Mouse (Mus musculus) brain, embryonic 14.5 days (tissue): ENCODE results near the gene Psg16. TPM values are rescaled to one million over a fixed set of nuclear protein-coding genes. Genes with fewer than 3 reads are reported as not detected.
"Not testable (repeated sequence)": the region's sequence is repeated elsewhere in the genome, so short reads cannot be mapped to it uniquely, and the experiment has no call there.

ENCODE experiments used
- DNase-seq: peaks from one replicate; pipeline ENCODE4 v3.0.0-alpha.2; 2011; ENCODE audit warnings: low read depth
- CTCF ChIP-seq: fragments of 200-500 bp; IDR thresholded peaks from 2 replicates; pipeline ENCODE4 v1.5.1; 2012; ENCODE audit warnings: inconsistent platforms, mild to moderate bottlenecking, moderate library complexity, borderline replicate concordance; ENCODE audit not compliant: insufficient read depth, insufficient read length; ENCODE audit errors: extremely low read depth
- POLR2A ChIP-seq: fragments of 200-500 bp; IDR thresholded peaks from 2 replicates; pipeline ENCODE4 v1.6.1; 2012; ENCODE audit warnings: mild to moderate bottlenecking, inconsistent platforms, borderline replicate concordance; ENCODE audit not compliant: poor library complexity, insufficient read depth, insufficient read length, severe bottlenecking; ENCODE audit errors: extremely low read depth
- polyA plus RNA-seq: library from polyadenylated mRNA; depleted of rRNA; stranded (reverse); fragments of >200 nt; gene quantifications from 2 replicates; pipeline ENCODE4 v1.2.3, GENCODE M21; 2012

The Psg16 gene
- polyA plus RNA-seq, 1 experiment, result 2.7 TPM

DNA sequence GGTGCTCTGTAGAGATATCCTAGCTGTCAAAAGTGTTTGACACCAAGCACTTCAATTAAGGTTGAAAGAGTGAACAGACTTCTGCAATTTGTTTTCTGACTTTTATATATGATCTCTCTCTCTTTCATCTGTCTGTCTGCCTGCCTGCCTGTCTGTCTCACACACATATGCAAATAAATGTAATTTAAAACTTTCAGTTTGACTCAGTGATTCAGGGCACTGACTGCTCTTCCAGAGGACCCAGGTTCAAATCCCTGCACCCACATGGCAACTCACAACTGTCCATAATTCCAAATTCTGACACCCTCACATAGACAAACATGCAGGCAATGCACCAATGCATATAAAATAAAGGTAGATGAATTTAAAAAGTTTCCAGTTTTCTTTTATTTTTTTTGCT lies 6.8 kb upstream of the Psg16 start:
- no peak for TF ChIP-seq CTCF
- no peak for TF ChIP-seq POLR2A
- no peak for DNase-seq

DNA sequence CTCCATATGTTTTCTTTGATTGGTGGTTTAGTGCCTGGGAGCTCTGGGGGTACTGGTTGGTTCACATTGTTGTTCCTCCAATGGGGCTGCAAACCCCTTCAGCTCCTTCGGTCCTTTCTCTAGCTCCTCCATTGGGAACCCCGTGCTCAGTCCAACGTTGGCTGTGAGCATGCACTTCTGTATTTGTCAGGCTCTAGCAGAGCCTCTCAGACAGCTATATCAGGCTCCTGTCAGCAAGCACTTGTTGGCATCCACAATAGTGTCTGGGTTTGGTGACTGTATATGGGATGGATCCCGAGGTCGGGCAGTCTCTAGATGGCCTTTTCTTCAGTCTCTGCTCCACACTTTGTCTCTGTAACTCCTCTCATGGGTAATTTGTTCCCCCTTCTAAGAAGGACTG lies 6.2 kb upstream of the Psg16 start:
- not testable (repeated sequence) for DNase-seq

DNA sequence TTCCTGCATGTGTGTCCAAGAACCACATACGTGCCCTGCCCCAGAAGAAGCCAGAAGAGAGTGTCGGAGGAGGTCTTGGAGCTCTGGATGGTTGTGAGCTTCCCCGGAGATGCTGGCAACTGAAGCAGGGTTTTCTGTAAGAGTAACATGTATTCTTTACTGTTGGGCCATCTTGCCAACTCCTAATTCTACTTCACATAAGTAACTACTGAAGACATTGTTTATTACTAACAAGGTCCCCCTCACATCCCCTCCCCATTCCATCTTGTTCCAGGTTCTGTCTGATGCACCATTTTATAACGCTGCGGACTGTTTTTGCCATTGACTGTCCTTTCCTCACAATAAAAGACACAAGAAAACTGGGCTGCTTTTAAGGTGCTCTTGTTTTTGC lies 332 bp upstream of the Psg16 start:
- no peak for DNase-seq
- no peak for TF ChIP-seq CTCF
- TF ChIP-seq POLR2A, result no peak

DNA sequence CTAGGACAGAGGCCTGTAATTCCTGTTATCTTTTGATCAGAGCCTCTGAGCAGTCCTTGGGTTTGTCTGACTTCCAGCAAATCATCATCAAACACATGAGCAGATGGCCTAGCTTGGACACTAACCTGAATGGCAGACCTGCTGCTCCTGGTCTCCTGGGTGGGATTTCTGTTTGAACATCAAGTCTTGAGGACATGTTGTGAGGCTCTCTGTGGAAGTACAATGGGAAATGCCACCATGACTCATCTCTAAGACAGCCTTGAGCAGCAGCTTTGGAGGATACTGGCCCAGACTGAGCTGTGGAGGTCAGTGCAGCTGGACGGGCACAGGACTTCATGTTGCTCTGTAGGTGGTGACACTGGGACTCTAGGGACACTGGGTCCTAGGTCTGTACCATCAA lies 2.7 kb downstream of the Psg16 start:
- no peak for TF ChIP-seq CTCF
- TF ChIP-seq POLR2A, result no peak
- DNase-seq, result no peak

DNA sequence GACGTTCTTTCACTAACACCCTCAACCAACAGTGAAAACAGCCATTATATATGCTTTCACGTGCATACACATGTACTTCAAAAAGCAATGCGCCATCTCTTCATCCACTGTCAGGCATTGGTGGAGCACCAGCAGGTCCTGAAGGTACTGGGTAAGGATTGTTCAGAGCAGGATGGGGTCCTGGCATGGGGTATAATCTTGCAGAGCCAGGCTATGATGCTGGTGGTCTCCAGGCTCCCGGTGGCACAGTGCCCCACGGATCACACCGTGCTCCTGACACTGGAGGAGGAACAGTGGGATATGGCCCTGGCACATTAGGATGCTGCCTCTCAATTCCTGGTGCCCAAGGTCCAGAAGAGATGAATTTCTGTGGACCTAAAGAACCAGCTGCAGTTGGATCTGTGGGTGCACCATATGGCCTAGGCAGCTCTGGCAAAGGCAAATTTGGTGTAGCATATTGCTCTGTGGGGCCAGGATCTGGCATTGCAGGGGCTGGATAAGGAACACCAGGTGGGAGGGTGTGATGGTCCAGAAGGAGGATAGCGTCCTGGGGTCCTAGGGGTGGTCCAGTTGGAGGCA lies 4.3 kb downstream of the Psg16 start:
- DNase-seq, result no peak
- TF ChIP-seq CTCF (no peak), POLR2A (no peak)

DNA sequence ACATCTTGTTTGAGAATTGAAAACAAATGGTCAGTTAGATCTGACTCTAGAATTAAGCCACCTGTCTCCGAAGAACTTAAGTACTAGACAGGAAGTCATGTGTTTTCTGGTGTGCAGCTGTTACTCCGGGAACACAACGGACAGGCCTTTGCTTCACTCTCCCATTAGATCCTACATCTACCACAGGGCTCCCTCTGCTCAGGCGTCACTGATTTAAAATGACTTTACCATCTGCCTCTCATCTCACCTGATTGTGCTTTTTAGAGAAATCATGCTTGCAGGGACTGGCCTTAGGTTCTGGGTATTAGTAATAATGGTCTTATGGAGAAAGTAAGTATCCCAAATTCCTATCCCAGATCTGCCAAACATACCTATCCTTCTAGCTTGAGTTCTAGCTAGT lies 8.9 kb downstream of the Psg16 start:
- no peak for DNase-seq
- TF ChIP-seq POLR2A (no peak), CTCF (no peak)

DNA sequence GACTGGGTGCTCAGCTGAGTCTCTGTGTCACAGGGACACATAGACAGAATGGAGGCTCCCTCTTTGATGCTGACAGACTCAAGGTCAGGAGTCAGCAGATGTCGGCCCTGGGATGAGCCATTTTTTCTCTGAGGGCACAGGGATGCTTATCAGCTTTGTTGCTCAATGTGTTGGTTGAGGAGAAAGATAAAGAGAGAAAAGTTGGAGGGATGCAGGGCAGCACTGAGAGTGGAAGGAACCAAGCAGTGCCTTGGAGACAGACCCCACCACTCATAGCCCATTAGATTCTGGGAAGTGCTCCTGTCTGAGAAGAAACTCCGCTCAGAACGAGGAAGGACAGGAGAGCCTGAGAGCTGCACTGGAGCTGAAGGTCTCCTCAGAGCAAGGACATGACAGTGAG lies 13.9 kb downstream of the Psg16 start:
- TF ChIP-seq CTCF (no peak), POLR2A (no peak)
- no peak for DNase-seq

DNA sequence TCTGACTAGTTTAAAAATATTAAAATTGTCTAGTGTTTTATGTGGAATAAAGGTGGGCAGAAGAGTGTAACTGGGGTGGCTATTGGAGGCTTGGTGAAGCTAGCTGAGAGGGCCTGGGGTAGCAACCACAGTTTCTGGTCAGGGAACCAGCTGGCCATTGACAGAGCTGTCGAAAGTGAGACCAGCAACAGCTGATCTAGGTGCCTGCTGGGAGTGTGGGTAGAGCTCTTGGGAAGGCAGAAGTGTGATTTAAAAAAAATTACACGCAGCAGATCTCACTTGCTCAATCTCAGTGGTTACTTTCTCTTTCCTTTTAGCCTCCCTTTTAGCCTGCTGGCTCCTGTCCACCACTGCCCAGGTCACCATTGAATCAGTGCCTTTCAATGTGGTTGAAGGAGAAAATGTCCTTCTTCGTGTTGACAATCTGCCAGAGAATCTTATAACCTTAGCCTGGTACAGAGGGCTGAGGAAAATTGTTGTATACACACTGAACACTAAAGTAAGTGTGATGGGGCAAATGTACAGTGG lies 16.3 kb downstream of the Psg16 start:
- TF ChIP-seq POLR2A (no peak), CTCF (no peak)
- no peak for DNase-seq

DNA sequence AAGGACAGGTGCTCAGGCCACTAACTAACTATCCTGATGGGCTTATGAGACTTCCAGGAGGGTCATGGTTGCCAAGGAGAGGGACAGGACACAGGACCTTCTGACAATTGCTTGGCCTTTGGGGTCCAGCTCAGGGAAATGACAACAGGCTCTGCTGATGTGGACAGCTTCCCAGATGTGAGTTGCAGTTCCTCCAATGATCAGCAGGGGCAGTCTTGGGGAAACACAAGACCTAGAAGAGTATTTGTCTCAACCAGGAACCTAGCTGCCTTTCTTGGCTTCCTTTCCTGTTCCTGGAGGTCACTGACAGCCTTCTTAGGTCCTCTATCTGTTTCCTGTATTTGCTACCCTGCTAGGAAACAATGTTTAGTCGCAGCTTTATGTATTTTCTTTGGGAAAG lies 17.4 kb downstream of the Psg16 start:
- DNase-seq, result no peak
- no peak for TF ChIP-seq POLR2A
- peak; percentile 37; the same call in 1 of the 2 replicates for TF ChIP-seq CTCF

DNA sequence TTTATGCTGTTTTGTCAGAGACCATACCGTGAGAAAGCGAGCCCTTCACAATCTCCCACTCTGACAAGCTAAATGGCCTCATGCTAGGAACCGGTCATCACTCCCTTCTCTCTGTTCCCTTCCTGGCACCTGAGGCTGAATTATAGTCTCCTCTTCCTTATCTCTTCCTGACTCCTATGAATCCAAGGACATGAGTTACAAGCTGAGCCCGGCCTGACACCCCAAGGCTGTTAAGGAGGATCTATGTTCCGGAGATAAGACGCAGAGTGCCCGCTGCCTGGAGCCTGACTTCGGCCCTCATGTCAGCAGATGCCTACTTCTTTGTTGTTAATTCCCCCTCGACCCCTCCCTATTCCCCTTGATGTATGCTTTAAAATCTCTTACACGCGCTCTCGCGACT lies 27.8 kb downstream of the Psg16 start:
- DNase-seq, result not testable (repeated sequence)

DNA sequence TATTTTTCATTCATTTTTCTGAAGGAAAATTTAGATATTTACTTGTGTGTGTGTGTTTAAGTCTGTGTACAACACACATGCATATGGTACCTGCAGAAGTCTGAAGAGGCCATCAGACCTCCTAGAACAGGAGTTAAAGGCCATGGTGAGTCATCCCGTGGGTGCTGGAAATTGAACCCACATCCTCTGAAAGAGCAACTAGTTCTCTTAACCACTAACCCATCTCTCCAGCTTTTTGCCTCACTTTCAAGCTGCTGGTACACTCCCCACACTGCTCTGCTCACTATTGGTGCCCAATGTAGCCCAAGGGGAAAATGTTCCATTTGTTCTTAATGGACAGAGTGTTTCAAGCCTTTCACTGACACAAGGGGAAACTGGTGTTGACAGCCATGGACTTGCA lies 61.5 kb downstream of the Psg16 start:
- DNase-seq, result no peak
- TF ChIP-seq CTCF, result no peak
- TF ChIP-seq POLR2A, result no peak

DNA sequence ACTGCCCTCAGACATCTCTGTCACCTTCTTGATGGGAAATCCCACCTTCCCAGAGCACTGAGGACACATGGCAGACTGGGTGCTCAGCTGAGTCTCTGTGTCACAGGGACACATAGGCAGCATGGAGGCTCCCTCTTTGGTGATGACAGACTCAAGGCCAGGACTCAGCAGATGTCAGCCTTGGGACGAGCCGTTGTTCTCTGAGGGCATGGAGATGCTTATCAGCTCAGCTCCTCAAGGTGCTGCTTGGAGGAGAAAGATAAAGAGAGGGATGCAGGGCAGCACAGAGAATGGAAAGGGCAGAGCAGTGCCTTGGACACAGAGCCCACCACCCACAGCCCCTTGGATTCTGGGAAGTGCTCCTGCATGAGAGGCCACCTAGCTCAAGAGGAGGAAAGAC lies 76.1 kb downstream of the Psg16 start, which contains the start of gene Ceacam3:
Ceacam3 (plus strand) TSS at position 352 of the 400 bp plus-strand sequence.
- TF ChIP-seq POLR2A (no peak), CTCF (no peak)

DNA sequence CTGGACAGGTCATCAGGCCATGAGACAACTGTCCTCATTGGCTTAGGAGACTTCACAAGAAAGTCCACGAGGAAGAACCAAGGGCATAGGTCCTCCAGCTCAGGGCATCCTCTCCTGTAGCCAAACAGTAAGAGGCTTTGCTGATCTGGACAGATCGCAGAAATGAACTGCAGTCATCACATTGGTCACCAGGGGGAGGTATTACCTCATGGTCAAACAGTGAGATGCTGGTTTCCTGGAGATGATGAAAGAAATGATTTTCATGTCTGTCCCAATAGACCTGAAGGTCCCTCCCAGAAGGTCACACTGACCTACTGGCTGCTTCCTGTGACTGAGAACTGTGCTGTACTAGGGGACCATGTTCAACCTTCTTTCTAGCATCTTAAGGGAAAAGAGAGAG lies 81.8 kb downstream of the Psg16 start:
- peak; percentile 13; the same call in 1 of the 2 replicates for TF ChIP-seq CTCF
- TF ChIP-seq POLR2A, result no peak
- peak; percentile 0 for DNase-seq

More for the DNA sequence above, 76.1 kb downstream of the Psg16 start, which contains the start of gene Ceacam3:
- DNase-seq, result no peak
